Mouse (Mus musculus): ENCODE measurements around the gene Olfr1250. TPM values are rescaled to one million over a fixed set of nuclear protein-coding genes. Genes with fewer than 3 reads are reported as not detected.
"Not testable (repeated sequence)": the region's sequence is repeated elsewhere in the genome, so short reads cannot be mapped to it uniquely, and the experiment has no call there.

The Olfr1250 gene
- polyA plus RNA-seq (2014; fragmentation: Nextera tagmentation; extraction: Ambion mirVana): not detected in 2 replicates

DNA sequence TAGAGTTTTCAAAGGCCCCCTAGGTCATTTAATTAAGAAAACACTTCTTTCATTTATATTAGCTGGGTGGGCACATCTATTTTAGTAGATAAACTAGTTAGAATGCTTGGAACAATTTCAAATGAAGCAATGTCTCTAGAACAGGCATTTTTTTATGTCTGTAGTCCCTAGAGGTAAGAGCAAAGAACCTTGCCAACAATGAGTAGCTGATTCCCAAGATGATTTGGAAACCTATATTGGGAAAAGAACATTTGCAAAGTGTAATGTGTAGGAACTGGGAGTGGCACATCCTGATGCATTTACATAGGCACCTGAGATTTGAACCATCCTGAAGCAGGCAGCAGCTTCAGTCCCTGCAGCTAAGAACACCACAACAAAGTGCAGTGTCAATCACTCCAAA lies at the start of gene Olfr1250:
TSS of gene Olfr1250 (minus strand) at position 101 of the 400 bp plus-strand sequence.
- ATAC-seq (ENCODE audit: low FRiP score, low TSS enrichment): no peak
- H3K9me3 ChIP-seq (ENCODE audit: control insufficient read depth, low read length): no peaks in the 10 kb centered on the region
- no peaks in the 10 kb centered on the region for H3K27me3 ChIP-seq (ENCODE audit: control insufficient read depth, insufficient read depth, low read length)
- no peak within 1 kb of the TSS for H3K27ac ChIP-seq (ENCODE audit: low read depth, low read length)
- no peaks in the 10 kb centered on the region for H3K4me1 ChIP-seq (ENCODE audit: control insufficient read depth, insufficient read depth, low read length)
- no peaks in the 10 kb centered on the region for H3K36me3 ChIP-seq (ENCODE audit: control insufficient read depth, insufficient read depth, low read length)
- H3K4me3 ChIP-seq (ENCODE audit: low read length): no peak within 1 kb of the TSS
- H3K9ac ChIP-seq (ENCODE audit: low read depth, low read length): no peak within 1 kb of the TSS
- no peak within 1 kb of the TSS for H3K4me2 ChIP-seq (replicated peaks; ENCODE audit: low read depth, low read length)

DNA sequence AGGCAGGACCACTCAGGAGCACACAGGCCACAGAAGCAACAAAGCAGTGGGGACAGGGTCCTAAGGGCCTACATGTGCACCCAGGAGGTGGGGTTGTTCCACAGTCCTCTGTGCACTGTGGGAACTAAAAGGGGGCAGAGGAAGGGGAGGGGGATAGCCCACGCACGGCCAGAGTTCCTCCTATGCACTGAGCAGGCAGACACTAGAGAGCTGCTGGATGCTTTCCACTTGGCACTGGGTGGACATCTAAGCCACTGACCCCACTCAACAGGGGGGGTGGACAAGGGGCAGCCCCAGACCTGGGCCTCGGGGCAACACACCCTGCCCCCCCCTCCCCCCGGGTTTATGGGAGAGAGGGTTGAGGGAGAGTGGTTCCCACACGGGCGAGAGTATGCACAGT lies 30.7 kb upstream of the Olfr1250 start:
- no peak for ATAC-seq (ENCODE audit: low FRiP score, low TSS enrichment)
- Histone ChIP-seq H3K4me1 (ENCODE audit: control insufficient read depth, insufficient read depth, low read length) (no peaks in the 10 kb centered on the region), H3K27me3 (ENCODE audit: control insufficient read depth, insufficient read depth, low read length) (no peaks in the 10 kb centered on the region)

GRCm38 (mm10) chr2:89671836-89672235 lies 10.6 kb upstream of the Olfr1250 start, which contains the start of gene Olfr1251:
TSS of gene Olfr1251 (minus strand) at chr2:89671936.
- no peak within 1 kb of the TSS for H3K27ac ChIP-seq (ENCODE audit: low read depth, low read length)
- no peaks in the 10 kb centered on the region for H3K27me3 ChIP-seq (ENCODE audit: control insufficient read depth, insufficient read depth, low read length)
- H3K4me3 ChIP-seq (ENCODE audit: low read length): no peak within 1 kb of the TSS
- no peak within 1 kb of the TSS for H3K9ac ChIP-seq (ENCODE audit: low read depth, low read length)
- no peaks in the 10 kb centered on the region for H3K4me1 ChIP-seq (ENCODE audit: control insufficient read depth, insufficient read depth, low read length)
- H3K9me3 ChIP-seq (ENCODE audit: control insufficient read depth, low read length): no peaks in the 10 kb centered on the region
- H3K36me3 ChIP-seq (ENCODE audit: control insufficient read depth, insufficient read depth, low read length): no peaks in the 10 kb centered on the region
- no peak within 1 kb of the TSS for H3K4me2 ChIP-seq (replicated peaks; ENCODE audit: low read depth, low read length)
- no peak for ATAC-seq (ENCODE audit: low FRiP score, low TSS enrichment)

More for the DNA sequence above, 30.7 kb upstream of the Olfr1250 start:
- H3K9me3 ChIP-seq (ENCODE audit: control insufficient read depth, low read length): no peaks in the 10 kb centered on the region
- H3K36me3 ChIP-seq (ENCODE audit: control insufficient read depth, insufficient read depth, low read length): no peaks in the 10 kb centered on the region
- H3K4me2 ChIP-seq (replicated peaks; ENCODE audit: low read depth, low read length): no peak overlapping the region
- H3K9ac ChIP-seq (ENCODE audit: low read depth, low read length): no peak overlapping the region
- WGBS: 82% methylated on average over 6 of the region's 6 CpGs
- no peak overlapping the region for H3K27ac ChIP-seq (ENCODE audit: low read depth, low read length)
- H3K4me3 ChIP-seq (ENCODE audit: low read length): no peak overlapping the region

DNA sequence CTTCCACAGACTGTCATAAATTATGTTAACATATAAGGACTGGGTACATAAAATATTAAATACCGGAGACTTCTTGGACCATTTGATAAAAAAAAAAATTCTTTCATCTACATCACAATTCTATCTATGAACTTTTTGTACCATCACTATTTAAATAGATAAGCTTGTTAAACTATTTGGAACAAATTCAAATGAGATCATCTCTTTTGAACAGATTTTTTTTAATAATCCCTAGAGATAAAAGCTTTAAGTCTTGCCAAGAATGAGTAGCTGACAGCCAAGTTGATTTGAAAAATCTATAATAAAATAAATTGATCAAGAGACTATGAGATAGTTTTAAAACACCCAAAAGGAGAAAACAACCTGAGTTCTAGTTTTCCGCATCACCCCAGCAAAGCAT lies 26.4 kb downstream of the Olfr1250 start, which contains the start of gene Olfr1249:
TSS of gene Olfr1249 (minus strand) at position 101 of the 400 bp plus-strand sequence.
- no peaks in the 10 kb centered on the region for H3K36me3 ChIP-seq (ENCODE audit: control insufficient read depth, insufficient read depth, low read length)
- H3K9me3 ChIP-seq (ENCODE audit: control insufficient read depth, low read length): no peaks in the 10 kb centered on the region
- H3K9ac ChIP-seq (ENCODE audit: low read depth, low read length): no peak within 1 kb of the TSS
- H3K4me3 ChIP-seq (ENCODE audit: low read length): no peak within 1 kb of the TSS
- whole genome bisulfite sequencing: 89% methylated on average over 2 of the region's 2 CpGs
- H3K4me2 ChIP-seq (replicated peaks; ENCODE audit: low read depth, low read length): no peak within 1 kb of the TSS
- ATAC-seq (ENCODE audit: low FRiP score, low TSS enrichment): no peak
- H3K27ac ChIP-seq (ENCODE audit: low read depth, low read length): no peak within 1 kb of the TSS
- H3K27me3 ChIP-seq (ENCODE audit: control insufficient read depth, insufficient read depth, low read length): no peaks in the 10 kb centered on the region
- no peaks in the 10 kb centered on the region for H3K4me1 ChIP-seq (ENCODE audit: control insufficient read depth, insufficient read depth, low read length)

- 91% methylated on average over 1 of the region's 1 CpGs for WGBS
- not testable (repeated sequence) for H3K4me2 ChIP-seq (replicated peaks; ENCODE audit: low read depth, low read length)
These were observed 43.1 kb downstream of the Olfr1250 start, which contains the start of gene Olfr1248 for GRCm38 (mm10) chr2:89618145-89618544. TSS of gene Olfr1248 (minus strand) at chr2:89618245.

GRCm38 (mm10) chr2:89614030-89614429 lies 47.2 kb downstream of the Olfr1250 start, which contains the start of gene Olfr1247:
TSS of gene Olfr1247 (minus strand) at chr2:89614130.
- H3K9ac ChIP-seq (ENCODE audit: low read depth, low read length): no peak within 1 kb of the TSS
- H3K27ac ChIP-seq (ENCODE audit: low read depth, low read length): no peak within 1 kb of the TSS
- H3K4me3 ChIP-seq (ENCODE audit: low read length): no peak within 1 kb of the TSS
- no peaks in the 10 kb centered on the region for H3K36me3 ChIP-seq (ENCODE audit: control insufficient read depth, insufficient read depth, low read length)
- WGBS: 85% methylated on average over 2 of the region's 2 CpGs
- H3K4me1 ChIP-seq (ENCODE audit: control insufficient read depth, insufficient read depth, low read length): no peaks in the 10 kb centered on the region
- no peak for ATAC-seq (ENCODE audit: low FRiP score, low TSS enrichment)
- no peak within 1 kb of the TSS for H3K4me2 ChIP-seq (replicated peaks; ENCODE audit: low read depth, low read length)
- no peaks in the 10 kb centered on the region for H3K27me3 ChIP-seq (ENCODE audit: control insufficient read depth, insufficient read depth, low read length)
- H3K9me3 ChIP-seq (ENCODE audit: control insufficient read depth, low read length): no peaks in the 10 kb centered on the region

More at GRCm38 (mm10) chr2:89618145-89618544, 43.1 kb downstream of the Olfr1250 start, which contains the start of gene Olfr1248:
- H3K4me3 ChIP-seq (ENCODE audit: low read length); H3K27ac ChIP-seq (ENCODE audit: low read depth, low read length); H3K36me3 ChIP-seq (ENCODE audit: control insufficient read depth, insufficient read depth, low read length); H3K9me3 ChIP-seq (ENCODE audit: control insufficient read depth, low read length); ATAC-seq (ENCODE audit: low FRiP score, low TSS enrichment); H3K4me1 ChIP-seq (ENCODE audit: control insufficient read depth, insufficient read depth, low read length); H3K27me3 ChIP-seq (ENCODE audit: control insufficient read depth, insufficient read depth, low read length); H3K9ac ChIP-seq (ENCODE audit: low read depth, low read length): not testable (repeated sequence)

Other genes with a start within 250 kb of the Olfr1250 start
- gene Olfr1239, start 241.1 kb downstream of the Olfr1250 start, polyA plus RNA-seq (2014; fragmentation: Nextera tagmentation; extraction: Ambion mirVana): not detected in 2 replicates
- gene Olfr1240, start 218.5 kb downstream of the Olfr1250 start, polyA plus RNA-seq (2014; fragmentation: Nextera tagmentation; extraction: Ambion mirVana): not detected in 2 replicates
- not detected in 2 replicates for gene Olfr1241, start 174.3 kb downstream of the Olfr1250 start, polyA plus RNA-seq (2014; fragmentation: Nextera tagmentation; extraction: Ambion mirVana)
- not detected in 2 replicates for gene Olfr1242, start 163.1 kb downstream of the Olfr1250 start, polyA plus RNA-seq (2014; fragmentation: Nextera tagmentation; extraction: Ambion mirVana)
- not detected in 2 replicates for gene Olfr1243, start 130.0 kb downstream of the Olfr1250 start, polyA plus RNA-seq (2014; fragmentation: Nextera tagmentation; extraction: Ambion mirVana)
- not detected in 2 replicates for gene Olfr1245, start 83.0 kb downstream of the Olfr1250 start, polyA plus RNA-seq (2014; fragmentation: Nextera tagmentation; extraction: Ambion mirVana)
- not detected in 2 replicates for gene Olfr1246, start 68.3 kb downstream of the Olfr1250 start, polyA plus RNA-seq (2014; fragmentation: Nextera tagmentation; extraction: Ambion mirVana)
- not detected in 2 replicates for gene Olfr1247, start 47.3 kb downstream of the Olfr1250 start, polyA plus RNA-seq (2014; fragmentation: Nextera tagmentation; extraction: Ambion mirVana)
- gene Olfr1248, start 43.2 kb downstream of the Olfr1250 start, polyA plus RNA-seq (2014; fragmentation: Nextera tagmentation; extraction: Ambion mirVana): not detected in 2 replicates
- gene Olfr1249, start 26.5 kb downstream of the Olfr1250 start, polyA plus RNA-seq (2014; fragmentation: Nextera tagmentation; extraction: Ambion mirVana): not detected in 2 replicates
- not detected in 2 replicates for gene Olfr1251, start 10.5 kb upstream of the Olfr1250 start, polyA plus RNA-seq (2014; fragmentation: Nextera tagmentation; extraction: Ambion mirVana)
- gene Olfr1252, start 63.5 kb upstream of the Olfr1250 start, polyA plus RNA-seq (2014; fragmentation: Nextera tagmentation; extraction: Ambion mirVana): not detected in 2 replicates
- gene Olfr1253, start 95.6 kb upstream of the Olfr1250 start, polyA plus RNA-seq (2014; fragmentation: Nextera tagmentation; extraction: Ambion mirVana): not detected in 2 replicates
- not detected in 2 replicates for gene Olfr1254, start 132.2 kb upstream of the Olfr1250 start, polyA plus RNA-seq (2014; fragmentation: Nextera tagmentation; extraction: Ambion mirVana)
- gene Olfr1255, start 150.6 kb upstream of the Olfr1250 start, polyA plus RNA-seq (2014; fragmentation: Nextera tagmentation; extraction: Ambion mirVana): not detected in 2 replicates
- not detected in 2 replicates for gene Olfr1256, start 180.1 kb upstream of the Olfr1250 start, polyA plus RNA-seq (2014; fragmentation: Nextera tagmentation; extraction: Ambion mirVana)
- gene Olfr48, start 186.7 kb upstream of the Olfr1250 start, polyA plus RNA-seq (2014; fragmentation: Nextera tagmentation; extraction: Ambion mirVana): not detected in 2 replicates
- gene Olfr1257, start 217.0 kb upstream of the Olfr1250 start, polyA plus RNA-seq (2014; fragmentation: Nextera tagmentation; extraction: Ambion mirVana): not detected in 2 replicates

Measured in kidney, embryonic 14.5 days (tissue).